Mouse (Mus musculus): ENCODE results near the gene Myh3. TPM values are rescaled to one million over a fixed set of nuclear protein-coding genes. Genes with fewer than 3 reads are reported as not detected.
A peak's percentile ranks its signal among the peaks of the same experiment; 100 is the strongest.

Gene Myh3
- polyA plus RNA-seq, 1 experiment, result 876 TPM

- TF ChIP-seq POLR2A (IDR thresholded peaks at IDR 0.05; ENCODE audit: insufficient read length, low read depth), result peak; percentile 46
- TF ChIP-seq CEBPB (IDR thresholded peaks at IDR 0.05; ENCODE audit: insufficient read depth, poor library complexity, severe bottlenecking), result no peak
- no peak for TF ChIP-seq SRF (IDR thresholded peaks at IDR 0.05; ENCODE audit: control insufficient read depth, insufficient read length, low read depth)
- TF ChIP-seq USF1 (IDR thresholded peaks at IDR 0.05; ENCODE audit: low read depth), result no peak
- no peak for TF ChIP-seq TCF3 (IDR thresholded peaks at IDR 0.05; ENCODE audit: insufficient read length, low read depth)
- no peak for TF ChIP-seq MYOG (IDR thresholded peaks at IDR 0.05; ENCODE audit: control insufficient read depth in 1 of 3, insufficient read depth in 1 of 3, insufficient read length in 2 of 3, low read depth in 2 of 3)
- no peak for TF ChIP-seq MAX (IDR thresholded peaks at IDR 0.05; ENCODE audit: low read depth)
- no peak for TF ChIP-seq MYOD1 (IDR thresholded peaks at IDR 0.05; ENCODE audit: control insufficient read depth in 1 of 3, insufficient read length in 2 of 3, low read depth in 2 of 3)
- TF ChIP-seq POLR2AphosphoS2 (IDR thresholded peaks at IDR 0.05; ENCODE audit: insufficient read length, low read depth), result peak; percentile 88
- no peak for TF ChIP-seq TCF12 (IDR thresholded peaks at IDR 0.05; ENCODE audit: insufficient read depth, poor library complexity, severe bottlenecking)
- TF ChIP-seq E2F4 (IDR thresholded peaks at IDR 0.05; ENCODE audit: insufficient read depth), result no peak
- TF ChIP-seq REST (IDR thresholded peaks at IDR 0.05; ENCODE audit: insufficient read depth, insufficient read length), result no peak
- H3K36me3 ChIP-seq (ENCODE audit: control insufficient read depth, insufficient read depth), result peaks cover 12% of the 10 kb centered on the region
- H3K4me3 ChIP-seq, result no peak overlapping the region
- no peaks in the 10 kb centered on the region for H3K79me2 ChIP-seq (ENCODE audit: control insufficient read depth, insufficient read depth)
- H3K27me3 ChIP-seq (ENCODE audit: control insufficient read depth, insufficient read depth, insufficient read length), result no peaks in the 10 kb centered on the region
- H3K4me2 ChIP-seq (ENCODE audit: low read depth), result no peak overlapping the region
- H3ac ChIP-seq (ENCODE audit: control insufficient read depth, insufficient read length), result no peak overlapping the region
These were observed 20.3 kb downstream of the Myh3 start for GRCm38 (mm10) chr11:67098427-67098826.

- TF ChIP-seq REST (IDR thresholded peaks at IDR 0.05; ENCODE audit: insufficient read depth, insufficient read length) (no peak), POLR2A (IDR thresholded peaks at IDR 0.05; ENCODE audit: insufficient read length, low read depth) (peak; percentile 54), POLR2AphosphoS2 (IDR thresholded peaks at IDR 0.05; ENCODE audit: insufficient read length, low read depth) (peak; percentile 55)
- Histone ChIP-seq H3ac (ENCODE audit: control insufficient read depth, insufficient read length) (no peak overlapping the region), H3K4me2 (ENCODE audit: low read depth) (no peak overlapping the region), H3K79me2 (ENCODE audit: control insufficient read depth, insufficient read depth) (no peaks in the 10 kb centered on the region), H3K4me3 (no peak overlapping the region), H3K27me3 (ENCODE audit: control insufficient read depth, insufficient read depth, insufficient read length) (no peaks in the 10 kb centered on the region), H3K36me3 (ENCODE audit: control insufficient read depth, insufficient read depth) (peaks cover 5% of the 10 kb centered on the region)
These were observed 21.1 kb downstream of the Myh3 start for GRCm38 (mm10) chr11:67099241-67099640.

GRCm38 (mm10) chr11:67100169-67100568 lies 22.1 kb downstream of the Myh3 start:
- Histone ChIP-seq H3K36me3 (ENCODE audit: control insufficient read depth, insufficient read depth) (peaks cover 4% of the 10 kb centered on the region), H3ac (ENCODE audit: control insufficient read depth, insufficient read length) (no peak overlapping the region), H3K4me3 (no peak overlapping the region), H3K4me2 (ENCODE audit: low read depth) (no peak overlapping the region), H3K27me3 (ENCODE audit: control insufficient read depth, insufficient read depth, insufficient read length) (no peaks in the 10 kb centered on the region), H3K79me2 (ENCODE audit: control insufficient read depth, insufficient read depth) (no peaks in the 10 kb centered on the region)
- TF ChIP-seq USF1 (IDR thresholded peaks at IDR 0.05; ENCODE audit: low read depth) (no peak), MAX (IDR thresholded peaks at IDR 0.05; ENCODE audit: low read depth) (no peak), E2F4 (IDR thresholded peaks at IDR 0.05; ENCODE audit: insufficient read depth) (no peak), SRF (IDR thresholded peaks at IDR 0.05; ENCODE audit: control insufficient read depth, insufficient read length, low read depth) (no peak), POLR2A (IDR thresholded peaks at IDR 0.05; ENCODE audit: insufficient read length, low read depth) (no peak), REST (IDR thresholded peaks at IDR 0.05; ENCODE audit: insufficient read depth, insufficient read length) (no peak), CEBPB (IDR thresholded peaks at IDR 0.05; ENCODE audit: insufficient read depth, poor library complexity, severe bottlenecking) (no peak), MYOD1 (IDR thresholded peaks at IDR 0.05; ENCODE audit: control insufficient read depth in 1 of 3, insufficient read length in 2 of 3, low read depth in 2 of 3) (no peak), TCF3 (IDR thresholded peaks at IDR 0.05; ENCODE audit: insufficient read length, low read depth) (no peak), TCF12 (IDR thresholded peaks at IDR 0.05; ENCODE audit: insufficient read depth, poor library complexity, severe bottlenecking) (no peak), MYOG (IDR thresholded peaks at IDR 0.05; ENCODE audit: control insufficient read depth in 1 of 3, insufficient read depth in 1 of 3, insufficient read length in 2 of 3, low read depth in 2 of 3) (no peak), POLR2AphosphoS2 (IDR thresholded peaks at IDR 0.05; ENCODE audit: insufficient read length, low read depth) (no peak)

- Histone ChIP-seq H3K27me3 (ENCODE audit: control insufficient read depth, insufficient read depth, insufficient read length) (no peaks in the 10 kb centered on the region), H3K4me3 (no peak overlapping the region), H3ac (ENCODE audit: control insufficient read depth, insufficient read length) (no peak overlapping the region), H3K4me2 (ENCODE audit: low read depth) (no peak overlapping the region), H3K79me2 (ENCODE audit: control insufficient read depth, insufficient read depth) (no peaks in the 10 kb centered on the region), H3K36me3 (ENCODE audit: control insufficient read depth, insufficient read depth) (peaks cover 4% of the 10 kb centered on the region)
- TF ChIP-seq MYOD1 (IDR thresholded peaks at IDR 0.05; ENCODE audit: control insufficient read depth in 1 of 3, insufficient read length in 2 of 3, low read depth in 2 of 3) (no peak), MAX (IDR thresholded peaks at IDR 0.05; ENCODE audit: low read depth) (no peak), POLR2AphosphoS2 (IDR thresholded peaks at IDR 0.05; ENCODE audit: insufficient read length, low read depth) (peak; percentile 63), USF1 (IDR thresholded peaks at IDR 0.05; ENCODE audit: low read depth) (no peak), CEBPB (IDR thresholded peaks at IDR 0.05; ENCODE audit: insufficient read depth, poor library complexity, severe bottlenecking) (no peak), POLR2A (IDR thresholded peaks at IDR 0.05; ENCODE audit: insufficient read length, low read depth) (no peak), E2F4 (IDR thresholded peaks at IDR 0.05; ENCODE audit: insufficient read depth) (no peak), SRF (IDR thresholded peaks at IDR 0.05; ENCODE audit: control insufficient read depth, insufficient read length, low read depth) (no peak)
These were observed 23.6 kb downstream of the Myh3 start for GRCm38 (mm10) chr11:67101713-67102112.

GRCm38 (mm10) chr11:67103256-67103655 lies 25.2 kb downstream of the Myh3 start:
- Histone ChIP-seq H3K4me2 (ENCODE audit: low read depth) (no peak overlapping the region), H3K4me3 (no peak overlapping the region), H3K36me3 (ENCODE audit: control insufficient read depth, insufficient read depth) (peaks cover 4% of the 10 kb centered on the region), H3K27me3 (ENCODE audit: control insufficient read depth, insufficient read depth, insufficient read length) (no peaks in the 10 kb centered on the region), H3ac (ENCODE audit: control insufficient read depth, insufficient read length) (no peak overlapping the region), H3K79me2 (ENCODE audit: control insufficient read depth, insufficient read depth) (no peaks in the 10 kb centered on the region)
- peak; percentile 91 for TF ChIP-seq POLR2AphosphoS2 (IDR thresholded peaks at IDR 0.05; ENCODE audit: insufficient read length, low read depth)
- no peak for TF ChIP-seq TCF12 (IDR thresholded peaks at IDR 0.05; ENCODE audit: insufficient read depth, poor library complexity, severe bottlenecking)
- TF ChIP-seq POLR2A (IDR thresholded peaks at IDR 0.05; ENCODE audit: insufficient read length, low read depth), result peak; percentile 36

Measured in myocyte (in vitro differentiated cells).